Mouse (Mus musculus): Measurements from ENCODE around the gene Cela3b.

DNA sequence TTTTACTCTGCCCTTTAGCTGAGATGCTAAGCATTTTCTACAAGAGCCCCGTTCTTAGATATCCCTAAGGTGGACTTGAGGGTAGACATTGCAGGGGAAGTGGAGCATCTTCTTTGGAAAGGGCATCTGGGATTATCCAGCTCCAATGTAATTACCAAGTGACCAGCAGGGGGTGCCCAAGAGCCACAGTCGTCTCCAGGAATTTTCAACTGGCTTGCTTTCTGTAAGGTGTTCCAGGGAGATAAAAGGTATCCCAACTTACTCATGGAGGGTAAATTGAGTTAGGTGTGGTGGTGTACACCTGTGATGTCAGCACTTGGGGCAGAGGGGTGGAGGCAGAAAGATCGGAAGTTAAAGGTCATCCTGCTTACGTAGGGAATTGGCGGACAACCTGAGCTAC, 13.3 kb upstream of the Cela3b start:
- TF ChIP-seq CTCF (IDR thresholded peaks at IDR 0.05; ENCODE audit: borderline replicate concordance, control insufficient read depth, extremely low read depth, insufficient read depth, low read length, poor library complexity) (no peak), POLR2A (IDR thresholded peaks at IDR 0.05; ENCODE audit: control insufficient read depth, extremely low read depth, insufficient read depth, low read length, poor library complexity) (no peak)

All from thymus, adult 2 months (tissue).